Mouse (Mus musculus): ENCODE measurements around the gene 2310061I04Rik.

DNA sequence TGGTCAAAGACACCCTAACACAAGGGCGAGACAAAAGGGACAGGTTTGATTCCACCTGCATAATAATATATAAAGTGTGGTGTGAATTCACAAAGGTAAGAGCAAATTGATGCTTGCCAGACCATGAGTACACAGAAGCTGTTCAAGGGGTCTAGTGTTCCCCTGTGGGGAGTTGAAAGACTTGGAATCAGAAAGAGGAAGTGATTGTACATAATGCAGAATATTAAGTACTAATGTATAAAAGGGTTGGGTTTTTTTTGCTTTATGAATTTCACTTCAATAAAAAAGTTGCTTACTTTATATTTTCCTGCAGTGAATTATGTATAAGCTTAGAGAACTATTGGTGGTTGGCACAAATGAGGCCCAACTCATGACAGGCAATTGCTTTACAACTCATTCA, 37.9 kb downstream of the 2310061I04Rik start:
- TF ChIP-seq CTCF (IDR thresholded peaks at IDR 0.05; ENCODE audit: borderline replicate concordance, control insufficient read depth, extremely low read depth, insufficient read depth, low read length, poor library complexity), result no peak
- no peak for TF ChIP-seq POLR2A (IDR thresholded peaks at IDR 0.05; ENCODE audit: control insufficient read depth, extremely low read depth, insufficient read depth, low read length, poor library complexity)

All from thymus, adult 2 months (tissue).